Mouse (Mus musculus) gastrocnemius, adult 2 months (tissue): ENCODE measurements around the gene Cracr2a. TPM values are rescaled to one million over a fixed set of nuclear protein-coding genes. Genes with fewer than 3 reads are reported as not detected.

Source experiments
- DNase-seq: peaks from one replicate; pipeline ENCODE4 v3.0.0; 2022
- H3K27ac ChIP-seq: fragments of 200-600 bp; 2 replicates; pipeline ENCODE4 v1.8.1; 2022; ENCODE audit warnings: mild to moderate bottlenecking
- H3K4me3 ChIP-seq: fragments of 200-600 bp; 2 replicates; pipeline ENCODE4 v1.8.1; 2022; ENCODE audit warnings: mild to moderate bottlenecking, moderate library complexity
- CTCF ChIP-seq: fragments of 200-600 bp; IDR thresholded peaks from 2 replicates; pipeline ENCODE4 v1.8.1; 2022; ENCODE audit warnings: antibody characterized with exemption, mild to moderate bottlenecking, moderate library complexity
- intact Hi-C: fragments of 180-260 bp; cut with DNase I; formaldehyde crosslinking; loops from one replicate; pipeline ENCODE4 v1.15.1; 2025
- total RNA-seq, 2 experiments: library from RNA; stranded (reverse); gene quantifications; 2 replicates each; pipeline ENCODE4 v1.2.3; 2021

The Cracr2a gene
- total RNA-seq, 2 experiments from 2014 or later, result 0.08 to 0.36 TPM

- intact Hi-C loops, result no loop called here
Measured at GRCm38 (mm10) chr6:127657152-127657551, 96.0 kb downstream of the Cracr2a start.

GRCm38 (mm10) chr6:127659472-127659871 lies 98.3 kb downstream of the Cracr2a start:
- Histone ChIP-seq H3K4me3 (no peak overlapping the region), H3K27ac (no peak overlapping the region)
- DNase-seq, result no peak
- no peak for TF ChIP-seq CTCF
- intact Hi-C loops, result no loop called here

More at GRCm38 (mm10) chr6:127657152-127657551, 96.0 kb downstream of the Cracr2a start:
- Histone ChIP-seq H3K4me3 (no peak overlapping the region), H3K27ac (no peak overlapping the region)
- DNase-seq, result no peak
- no peak for TF ChIP-seq CTCF

- no peak overlapping the region for H3K27ac ChIP-seq
- intact Hi-C loops, result no loop called here
- no peak overlapping the region for H3K4me3 ChIP-seq
- no peak for DNase-seq
- no peak for TF ChIP-seq CTCF
Measured at GRCm38 (mm10) chr6:127659966-127660365, 98.8 kb downstream of the Cracr2a start.

GRCm38 (mm10) chr6:127661717-127662292 lies 100.7 kb downstream of the Cracr2a start:
- Histone ChIP-seq H3K27ac (no peak overlapping the region), H3K4me3 (no peak overlapping the region)
- TF ChIP-seq CTCF, result no peak
- intact Hi-C loops, result no loop called here
- no peak for DNase-seq

- Histone ChIP-seq H3K4me3 (no peak overlapping the region), H3K27ac (no peak overlapping the region)
- DNase-seq, result no peak
- TF ChIP-seq CTCF, result no peak
- intact Hi-C loops, result no loop called here
Measured at GRCm38 (mm10) chr6:127663263-127663662, 102.1 kb downstream of the Cracr2a start.

- no peak for TF ChIP-seq CTCF
- no peak for DNase-seq
- intact Hi-C loops, result no loop called here
- no peak overlapping the region for H3K27ac ChIP-seq
- H3K4me3 ChIP-seq, result no peak overlapping the region
Measured at GRCm38 (mm10) chr6:127669313-127669712, 108.2 kb downstream of the Cracr2a start.

GRCm38 (mm10) chr6:127670031-127670430 lies 108.9 kb downstream of the Cracr2a start:
- intact Hi-C loops, result no loop called here
- DNase-seq, result no peak
- Histone ChIP-seq H3K4me3 (no peak overlapping the region), H3K27ac (no peak overlapping the region)
- peak; percentile 19; the same call in 1 of the 2 replicates for TF ChIP-seq CTCF

GRCm38 (mm10) chr6:127672071-127672470 lies 110.9 kb downstream of the Cracr2a start:
- H3K4me3 ChIP-seq, result no peak overlapping the region
- no peak for DNase-seq
- TF ChIP-seq CTCF, result no peak

GRCm38 (mm10) chr6:127676866-127677265 lies 115.7 kb downstream of the Cracr2a start:
- intact Hi-C loops, result no loop called here
- H3K4me3 ChIP-seq, result no peak overlapping the region
- no peak for DNase-seq
- no peak for TF ChIP-seq CTCF
- no peak overlapping the region for H3K27ac ChIP-seq

More at GRCm38 (mm10) chr6:127672071-127672470, 110.9 kb downstream of the Cracr2a start:
- no peak overlapping the region for H3K27ac ChIP-seq
- intact Hi-C loops, result no loop called here

GRCm38 (mm10) chr6:127678320-127678719 lies 117.2 kb downstream of the Cracr2a start:
- intact Hi-C loops, result no loop called here
- no peak for DNase-seq
- Histone ChIP-seq H3K4me3 (no peak overlapping the region), H3K27ac (no peak overlapping the region)
- TF ChIP-seq CTCF, result no peak

- no peak for DNase-seq
- TF ChIP-seq CTCF, result no peak
- intact Hi-C loops, result no loop called here
Measured at GRCm38 (mm10) chr6:127678998-127679397, 117.9 kb downstream of the Cracr2a start.

GRCm38 (mm10) chr6:127680784-127681183 lies 119.6 kb downstream of the Cracr2a start:
- TF ChIP-seq CTCF, result no peak
- no peak overlapping the region for H3K27ac ChIP-seq

More at GRCm38 (mm10) chr6:127678998-127679397, 117.9 kb downstream of the Cracr2a start:
- Histone ChIP-seq H3K27ac (no peak overlapping the region), H3K4me3 (no peak overlapping the region)

GRCm38 (mm10) chr6:127683561-127683960 lies 122.4 kb downstream of the Cracr2a start:
- Histone ChIP-seq H3K4me3 (no peak overlapping the region), H3K27ac (no peak overlapping the region)
- no peak for DNase-seq
- no peak for TF ChIP-seq CTCF
- intact Hi-C loops, result no loop called here

More at GRCm38 (mm10) chr6:127680784-127681183, 119.6 kb downstream of the Cracr2a start:
- H3K4me3 ChIP-seq, result no peak overlapping the region
- intact Hi-C loops, result no loop called here
- no peak for DNase-seq

- no peak for TF ChIP-seq CTCF
- no peak overlapping the region for H3K4me3 ChIP-seq
- peak; percentile 31 for DNase-seq
- intact Hi-C loops, result no loop called here
- no peak overlapping the region for H3K27ac ChIP-seq
Measured at GRCm38 (mm10) chr6:127684981-127685380, 123.8 kb downstream of the Cracr2a start.
